Mouse (Mus musculus): ENCODE measurements at regions not wholly inside any gene's neighbourhood (a gene's known extent, or its start where the extent isn't known, plus 50 kb on each side); places are given as distances from the start of the nearest gene placed in this dataset.
A peak's percentile ranks its signal among the peaks of the same experiment; 100 is the strongest.

DNA sequence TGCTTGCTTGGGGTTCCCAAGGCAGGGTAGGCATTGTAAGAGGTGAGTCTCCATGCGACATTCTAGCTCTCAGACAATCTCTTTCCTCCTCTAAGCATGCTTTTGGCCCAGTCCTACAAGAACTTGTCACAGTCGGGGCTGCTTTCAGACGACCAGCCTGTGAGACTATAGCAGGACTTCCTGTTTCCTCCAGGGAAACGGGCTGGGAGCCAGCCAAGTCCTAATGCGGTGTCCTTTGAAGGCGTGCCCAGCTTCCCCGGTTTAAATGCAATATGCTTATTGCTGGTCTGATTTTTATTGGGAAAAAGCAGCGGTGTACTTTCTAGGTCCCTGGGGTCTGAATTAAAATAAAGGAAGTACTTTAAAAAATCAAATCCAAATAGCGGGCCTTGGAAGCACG is 299.4 kb upstream of the 4930535I16Rik start:
- H3K9me3 ChIP-seq (replicated peaks; ENCODE audit: insufficient read depth, low read length) = no peaks in the 10 kb centered on the region
- no peaks in the 10 kb centered on the region for H3K79me2 ChIP-seq (ENCODE audit: control insufficient read depth, insufficient read depth, low read length, poor library complexity)
- H3K9ac ChIP-seq (ENCODE audit: control insufficient read depth, low read depth, low read length, poor library complexity, severe bottlenecking) = no peak overlapping the region
- no peak overlapping the region for H3K27ac ChIP-seq (ENCODE audit: control insufficient read depth, low read depth, low read length)
- no peaks in the 10 kb centered on the region for H3K36me3 ChIP-seq (ENCODE audit: control insufficient read depth in 1 of 2, insufficient read depth in 2 of 2, low read length in 2 of 2)
- no peaks in the 10 kb centered on the region for H3K27me3 ChIP-seq (ENCODE audit: control insufficient read depth in 1 of 2, insufficient read depth in 2 of 2, low read length in 2 of 2)
- no peak overlapping the region for H3K4me3 ChIP-seq (ENCODE audit: control insufficient read depth in 1 of 2, insufficient read depth in 1 of 2, low read depth in 2 of 2, low read length in 2 of 2)
- H3K4me1 ChIP-seq (ENCODE audit: control insufficient read depth in 1 of 2, insufficient read depth in 2 of 2, low read length in 2 of 2) = no peaks in the 10 kb centered on the region
- TF ChIP-seq MYC (IDR thresholded peaks at IDR 0.05; ENCODE audit: low read depth, low read length) (no peak), MAZ (IDR thresholded peaks at IDR 0.05; ENCODE audit: low read depth, low read length) (no peak), GABPA (IDR thresholded peaks at IDR 0.05; ENCODE audit: low read depth, low read length) (no peak), USF1 (IDR thresholded peaks at IDR 0.05; ENCODE audit: low read depth, low read length) (no peak), JUND (IDR thresholded peaks at IDR 0.05; ENCODE audit: low read depth, low read length) (no peak), POLR2AphosphoS2 (IDR thresholded peaks at IDR 0.05; ENCODE audit: low read length) (no peak), CHD1 (IDR thresholded peaks at IDR 0.05; ENCODE audit: low read depth, low read length) (no peak), TBP (IDR thresholded peaks at IDR 0.05; ENCODE audit: low read depth, low read length) (no peak), USF2 (IDR thresholded peaks at IDR 0.05; ENCODE audit: borderline replicate concordance in 1 of 2, insufficient read depth in 1 of 2, low read depth in 1 of 2, low read length in 2 of 2) (no peak), RAD21 (IDR thresholded peaks at IDR 0.05; ENCODE audit: low read depth, low read length) (no peak), NRF1 (IDR thresholded peaks at IDR 0.05; ENCODE audit: insufficient read depth, low read depth, low read length, poor library complexity, severe bottlenecking) (no peak), EP300 (IDR thresholded peaks at IDR 0.05; ENCODE audit: low read depth in 1 of 2, low read length in 2 of 2) (no peak), CHD2 (IDR thresholded peaks at IDR 0.05; ENCODE audit: low read length) (no peak), TCF12 (IDR thresholded peaks at IDR 0.05; ENCODE audit: low read depth, low read length) (no peak), ZC3H11A (IDR thresholded peaks at IDR 0.05; ENCODE audit: low read depth, low read length) (no peak), KAT2A (conservative IDR thresholded peaks at IDR 0.05; ENCODE audit: low read depth, low read length) (no peak), RCOR1 (IDR thresholded peaks at IDR 0.05; ENCODE audit: low read depth, low read length) (no peak), ZNF384 (IDR thresholded peaks at IDR 0.05; ENCODE audit: low read depth, low read length) (no peak), MAX (IDR thresholded peaks at IDR 0.05; ENCODE audit: low read length) (no peak)
- DNase-seq (ENCODE audit: low read depth, low spot score) = peak; percentile 1

DNA sequence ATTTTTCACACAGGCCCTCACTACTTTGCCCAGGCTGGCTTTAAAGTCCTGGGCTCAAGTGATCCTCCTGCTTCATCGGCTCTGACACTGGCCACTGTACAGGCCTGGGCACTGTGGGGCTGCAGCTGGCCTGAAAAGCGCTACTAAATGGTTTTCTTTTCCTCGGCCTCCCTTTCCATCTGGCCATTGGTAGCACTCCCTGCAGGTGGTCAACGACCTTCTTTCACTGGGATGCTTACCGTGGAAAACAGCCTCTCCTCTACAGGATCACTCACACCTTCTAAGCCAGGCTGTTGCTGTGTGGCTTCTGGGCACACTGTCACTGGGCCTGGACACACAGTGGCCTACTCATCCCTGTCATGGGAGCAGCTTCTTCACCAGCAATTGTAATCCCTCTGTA is 298.5 kb upstream of the 4930535I16Rik start:
- Histone ChIP-seq H3K4me1 (ENCODE audit: control insufficient read depth in 1 of 2, insufficient read depth in 2 of 2, low read length in 2 of 2) (no peaks in the 10 kb centered on the region), H3K9ac (ENCODE audit: control insufficient read depth, low read depth, low read length, poor library complexity, severe bottlenecking) (no peak overlapping the region), H3K9me3 (replicated peaks; ENCODE audit: insufficient read depth, low read length) (no peaks in the 10 kb centered on the region), H3K79me2 (ENCODE audit: control insufficient read depth, insufficient read depth, low read length, poor library complexity) (no peaks in the 10 kb centered on the region), H3K27ac (ENCODE audit: control insufficient read depth, low read depth, low read length) (no peak overlapping the region), H3K27me3 (ENCODE audit: control insufficient read depth in 1 of 2, insufficient read depth in 2 of 2, low read length in 2 of 2) (no peaks in the 10 kb centered on the region), H3K36me3 (ENCODE audit: control insufficient read depth in 1 of 2, insufficient read depth in 2 of 2, low read length in 2 of 2) (no peaks in the 10 kb centered on the region), H3K4me3 (ENCODE audit: control insufficient read depth in 1 of 2, insufficient read depth in 1 of 2, low read depth in 2 of 2, low read length in 2 of 2) (no peak overlapping the region)
- DNase-seq (ENCODE audit: low read depth, low spot score) = no peak
- no peak for TF ChIP-seq RAD21 (IDR thresholded peaks at IDR 0.05; ENCODE audit: low read depth, low read length)
